Mouse (Mus musculus): ENCODE results near the gene Fzd10. TPM values are rescaled to one million over a fixed set of nuclear protein-coding genes. Genes with fewer than 3 reads are reported as not detected.
A peak's percentile ranks its signal among the peaks of the same experiment; 100 is the strongest.

The Fzd10 gene
- total RNA-seq (2015) (not detected in 2 replicates), total RNA-seq (2017) (not detected in 2 replicates)

GRCm38 (mm10) chr5:128600072-128601021 lies at the start of gene Fzd10:
TSS of gene Fzd10 (plus strand) at chr5:128600844.
- no peak for ATAC-seq (replicated peaks; ENCODE audit: poor library complexity)

DNA sequence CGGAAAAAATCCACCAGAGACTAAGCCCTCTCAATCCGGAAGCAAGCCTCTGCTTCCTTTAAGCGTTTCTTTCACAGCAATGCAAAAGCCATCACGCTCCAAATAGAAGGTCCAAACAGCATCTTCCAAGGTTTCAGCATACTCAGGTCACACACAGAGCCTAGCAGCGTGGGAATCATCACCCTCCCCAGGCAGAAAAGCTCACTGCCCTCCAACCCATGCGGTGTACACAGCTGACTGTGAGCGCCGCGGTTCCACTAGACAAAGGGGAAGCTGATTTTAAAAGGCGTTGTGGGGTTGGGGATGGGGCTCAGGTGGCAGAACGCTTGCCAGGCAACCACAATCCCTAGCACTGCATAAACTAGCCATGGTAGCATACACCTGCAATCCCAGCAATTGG lies 49.2 kb upstream of the Fzd10 start:
- ATAC-seq (replicated peaks; ENCODE audit: poor library complexity), result no peak

GRCm38 (mm10) chr5:128552136-128552890 lies 48.3 kb upstream of the Fzd10 start:
- ATAC-seq (replicated peaks; ENCODE audit: poor library complexity), result no peak

GRCm38 (mm10) chr5:128558126-128558525 lies 42.5 kb upstream of the Fzd10 start:
- ATAC-seq (replicated peaks; ENCODE audit: poor library complexity), result no peak

- ATAC-seq (replicated peaks; ENCODE audit: poor library complexity), result no peak
Measured at GRCm38 (mm10) chr5:128567313-128567712, 33.3 kb upstream of the Fzd10 start.

GRCm38 (mm10) chr5:128568970-128569369 lies 31.7 kb upstream of the Fzd10 start:
- ATAC-seq (replicated peaks; ENCODE audit: poor library complexity), result no peak

- no peak for ATAC-seq (replicated peaks; ENCODE audit: poor library complexity)
Measured at GRCm38 (mm10) chr5:128570091-128570490, 30.6 kb upstream of the Fzd10 start.

DNA sequence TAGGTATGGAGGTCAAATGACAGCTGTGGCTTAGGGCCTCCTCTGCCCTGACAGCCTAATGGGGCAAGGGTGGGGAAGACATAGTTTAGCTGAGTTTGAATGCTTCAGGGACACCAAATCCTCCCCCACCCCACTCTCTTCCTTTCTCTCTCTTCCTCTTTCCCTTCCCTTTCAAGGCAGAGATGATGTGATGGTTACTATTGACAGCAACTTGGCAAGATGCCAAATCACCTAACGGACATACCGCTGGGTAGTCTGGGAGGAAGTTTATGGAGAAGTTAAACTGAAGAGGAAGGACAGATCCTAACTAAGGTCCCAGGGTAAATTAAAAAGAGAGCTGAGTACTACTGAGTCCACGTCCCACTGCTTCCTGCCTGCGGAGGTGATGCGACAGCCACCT lies 29.8 kb upstream of the Fzd10 start:
- peak; percentile 58 for ATAC-seq (replicated peaks; ENCODE audit: poor library complexity)

- no peak for ATAC-seq (replicated peaks; ENCODE audit: poor library complexity)
Measured at GRCm38 (mm10) chr5:128571706-128572105, 28.9 kb upstream of the Fzd10 start.

GRCm38 (mm10) chr5:128575997-128576579 lies 24.6 kb upstream of the Fzd10 start:
- no peak for ATAC-seq (replicated peaks; ENCODE audit: poor library complexity)

GRCm38 (mm10) chr5:128579047-128579650 lies 21.5 kb upstream of the Fzd10 start:
- ATAC-seq (replicated peaks; ENCODE audit: poor library complexity), result no peak

- ATAC-seq (replicated peaks; ENCODE audit: poor library complexity), result no peak
Measured at GRCm38 (mm10) chr5:128580931-128581330, 19.7 kb upstream of the Fzd10 start.

- ATAC-seq (replicated peaks; ENCODE audit: poor library complexity), result no peak
Measured at GRCm38 (mm10) chr5:128581516-128581921, 19.1 kb upstream of the Fzd10 start.

DNA sequence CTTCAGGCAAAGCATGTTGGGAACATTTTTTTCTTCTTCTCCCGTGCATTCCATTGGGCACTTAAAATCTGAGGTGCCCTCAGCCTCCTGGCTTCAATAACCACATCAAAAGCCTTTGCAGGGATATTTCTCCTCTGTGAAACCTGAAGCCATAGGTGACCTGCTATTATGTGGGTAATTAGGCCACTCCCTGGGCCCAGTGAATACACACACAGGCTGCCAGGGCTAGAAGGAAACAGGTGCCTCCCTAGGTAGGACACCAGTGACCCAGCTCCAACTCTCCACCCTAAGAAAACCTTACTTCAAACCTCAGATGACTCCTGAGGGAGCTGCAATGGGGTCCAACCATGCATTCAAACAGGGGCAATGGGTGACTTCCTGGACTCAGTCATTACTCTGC lies 11.4 kb upstream of the Fzd10 start:
- no peak for ATAC-seq (replicated peaks; ENCODE audit: poor library complexity)

DNA sequence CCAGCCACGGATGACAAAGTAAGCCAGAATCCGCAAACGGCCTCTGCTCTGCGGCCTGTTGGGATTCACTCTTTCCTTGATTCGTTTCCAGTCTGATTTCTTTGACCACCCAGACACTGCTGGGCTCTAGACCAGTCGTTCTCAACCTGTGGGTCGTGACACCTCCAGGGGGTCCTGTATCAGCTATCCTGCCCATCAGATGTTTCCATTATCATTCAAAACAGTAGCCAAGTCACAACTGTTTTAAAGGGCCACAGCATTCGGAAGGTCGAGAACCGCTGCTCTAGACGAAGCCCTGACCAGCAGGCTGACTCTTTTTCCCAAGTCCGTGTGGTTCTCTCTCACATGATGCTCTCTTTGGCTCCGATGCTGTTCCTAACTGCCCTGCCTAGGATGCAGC lies 7.2 kb upstream of the Fzd10 start:
- ATAC-seq (replicated peaks; ENCODE audit: poor library complexity), result no peak

DNA sequence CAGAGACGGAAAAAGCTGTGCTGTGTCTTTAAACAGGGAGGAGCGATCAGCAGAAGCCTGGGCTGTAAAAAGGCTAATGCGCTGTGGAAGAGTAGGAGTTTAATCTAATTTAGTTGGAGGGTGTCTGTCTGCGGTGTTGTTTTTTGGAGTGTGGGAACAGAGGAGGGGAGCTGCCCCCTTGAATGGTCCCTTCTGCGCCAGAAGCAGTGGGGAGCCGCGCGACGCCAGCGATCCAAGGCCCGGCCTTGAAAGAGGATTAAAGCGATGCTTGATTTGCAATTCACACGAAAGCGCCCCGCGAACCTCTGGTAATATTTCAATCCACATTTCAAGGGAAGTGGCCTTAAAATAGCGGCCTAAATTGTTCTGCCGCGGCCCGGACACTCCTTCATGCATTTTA lies 3.8 kb upstream of the Fzd10 start:
- ATAC-seq (replicated peaks; ENCODE audit: poor library complexity), result no peak

- no peak for ATAC-seq (replicated peaks; ENCODE audit: poor library complexity)
Measured at GRCm38 (mm10) chr5:128597381-128597780, 3.3 kb upstream of the Fzd10 start.

DNA sequence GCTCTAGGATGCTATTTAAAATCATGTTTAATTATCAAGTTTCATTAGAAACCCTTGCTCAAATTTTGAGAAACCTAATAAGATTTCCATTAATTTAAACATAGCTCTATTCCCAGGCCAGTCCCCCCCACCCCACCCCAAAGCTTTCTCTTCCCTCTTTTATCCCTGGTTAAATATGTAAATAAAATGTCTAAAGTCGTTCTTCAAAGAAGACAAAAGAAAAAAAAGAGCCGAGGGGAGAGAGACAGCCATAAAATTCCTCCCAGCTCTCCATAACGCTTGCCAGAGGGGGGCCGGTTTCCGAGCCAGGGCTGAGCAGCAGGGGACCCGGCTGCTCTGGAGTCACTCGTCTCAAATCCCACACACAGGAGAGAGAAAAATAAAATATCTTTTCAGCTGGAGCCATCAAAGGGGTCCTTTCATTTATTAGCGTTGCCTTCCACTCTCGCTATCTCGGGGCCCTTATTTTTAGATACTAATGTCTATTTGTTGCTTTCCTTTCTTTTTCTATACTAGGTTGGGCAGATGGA lies 2.4 kb upstream of the Fzd10 start:
- ATAC-seq (replicated peaks; ENCODE audit: poor library complexity), result no peak

GRCm38 (mm10) chr5:128598760-128599364 lies 1.8 kb upstream of the Fzd10 start:
- no peak; the same call in 1 of the 2 replicates for ATAC-seq (replicated peaks; ENCODE audit: poor library complexity)

- ATAC-seq (replicated peaks; ENCODE audit: poor library complexity), result no peak; the same call in 1 of the 2 replicates
Measured at GRCm38 (mm10) chr5:128599365-128600071, 1.1 kb upstream of the Fzd10 start.

Measured in megakaryocyte progenitor cell, adult 5-6 weeks (primary cell).